Mouse (Mus musculus) midbrain, postnatal 0 days (tissue): ENCODE measurements at regions not wholly inside any gene's neighbourhood (a gene's known extent, or its start where the extent isn't known, plus 50 kb on each side); places are given as distances from the start of the nearest gene placed in this dataset.

Source experiments
- ATAC-seq: fragments of 200-750 bp; cut with Nextera tagmentation; 2 replicates; pipeline ENCODE4 v1.8.0; 2017; ENCODE audit warnings: moderate number of reproducible peaks, mild to moderate bottlenecking, moderate TSS enrichment, moderate library complexity; ENCODE audit not compliant: low FRiP score
- DNase-seq: peaks from one replicate; pipeline ENCODE4 v3.0.0-alpha.2; 2015; ENCODE audit warnings: low spot score
- H3K27ac ChIP-seq: fragments of 300-500 bp; sonication (generic); 2 replicates; pipeline ENCODE4 v1.5.1; 2014; ENCODE audit warnings: low read depth, mild to moderate bottlenecking, low read length, mixed read lengths
- H3K27me3 ChIP-seq: fragments of 300-500 bp; sonication (generic); 2 replicates; pipeline ENCODE4 v1.6.1; 2014; ENCODE audit warnings: low read length, control low read depth, mixed read lengths; ENCODE audit not compliant: insufficient read depth
- H3K36me3 ChIP-seq: fragments of 300-500 bp; sonication (generic); 2 replicates; pipeline ENCODE4 v1.6.1; 2014; ENCODE audit warnings: low read length, control low read depth, mixed read lengths; ENCODE audit not compliant: insufficient read depth
- H3K4me1 ChIP-seq: fragments of 300-500 bp; sonication (generic); 2 replicates; pipeline ENCODE4 v1.6.1; 2014; ENCODE audit warnings: mild to moderate bottlenecking, control low read depth, antibody characterized with exemption, low read length, mixed read lengths; ENCODE audit not compliant: insufficient read depth
- H3K4me2 ChIP-seq: fragments of 300-500 bp; sonication (generic); 2 replicates; pipeline ENCODE4 v1.6.1; 2014; ENCODE audit warnings: low read depth, mild to moderate bottlenecking, low read length, mixed read lengths; ENCODE audit not compliant: poor library complexity, severe bottlenecking
- H3K4me3 ChIP-seq: fragments of 300-500 bp; sonication (generic); 2 replicates; pipeline ENCODE4 v1.5.1; 2014; ENCODE audit warnings: low read depth, mild to moderate bottlenecking, low read length, moderate library complexity
- H3K9ac ChIP-seq: fragments of 300-500 bp; sonication (generic); replicated peaks from 2 replicates; pipeline ENCODE4 v1.6.1; 2014; ENCODE audit warnings: mild to moderate bottlenecking, low read length, moderate library complexity, mixed read lengths; ENCODE audit not compliant: poor library complexity, severe bottlenecking
- H3K9me3 ChIP-seq: fragments of 300-500 bp; sonication (generic); 2 replicates; pipeline ENCODE4 v1.6.1; 2016; ENCODE audit warnings: low read length, control low read depth
- CTCF ChIP-seq: IDR thresholded peaks from 2 replicates; pipeline ENCODE4 v1.5.1; 2016; ENCODE audit warnings: antibody characterized with exemption, mild to moderate bottlenecking
- WGBS: fragments of 180-500 bp; shearing (Covaris S2); extraction: QIAGEN DNeasy Blood & Tissue Kit; methylation state at CpG from one replicate; pipeline ENCODE4 v1.1.7; 2014; 5-methylcytosine and 5-hydroxymethylcytosine counted together

DNA sequence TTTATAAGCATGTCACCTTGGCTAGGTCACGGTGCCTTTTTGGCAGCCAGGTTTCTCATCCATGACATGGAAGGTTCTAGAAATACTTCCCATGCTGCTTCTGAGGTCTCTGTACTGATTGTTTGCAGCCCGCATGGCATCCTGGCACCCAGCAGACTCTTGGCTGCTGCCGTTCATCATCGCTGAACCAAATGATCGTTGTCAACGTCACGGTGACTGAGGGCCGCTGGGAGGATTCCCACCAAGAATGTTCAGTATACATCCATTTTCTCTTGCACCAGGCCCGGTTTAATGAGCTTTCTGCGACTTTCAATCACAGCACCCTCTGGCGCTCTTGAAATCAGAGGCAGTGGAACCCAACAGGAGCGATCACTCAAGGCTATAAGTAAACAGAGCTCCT is 448.1 kb downstream of the Cdh26 start:
- Histone ChIP-seq H3K9ac (no peak overlapping the region), H3K4me3 (no peak overlapping the region), H3K27me3 (no peaks in the 10 kb centered on the region), H3K36me3 (no peaks in the 10 kb centered on the region), H3K27ac (no peak overlapping the region), H3K4me1 (no peaks in the 10 kb centered on the region), H3K9me3 (no peaks in the 10 kb centered on the region), H3K4me2 (no peak overlapping the region)
- TF ChIP-seq CTCF: no peak
- ATAC-seq: no peak
- peak; percentile 38 for DNase-seq
- WGBS: 78% methylated on average over 12 of the region's 12 CpGs

DNA sequence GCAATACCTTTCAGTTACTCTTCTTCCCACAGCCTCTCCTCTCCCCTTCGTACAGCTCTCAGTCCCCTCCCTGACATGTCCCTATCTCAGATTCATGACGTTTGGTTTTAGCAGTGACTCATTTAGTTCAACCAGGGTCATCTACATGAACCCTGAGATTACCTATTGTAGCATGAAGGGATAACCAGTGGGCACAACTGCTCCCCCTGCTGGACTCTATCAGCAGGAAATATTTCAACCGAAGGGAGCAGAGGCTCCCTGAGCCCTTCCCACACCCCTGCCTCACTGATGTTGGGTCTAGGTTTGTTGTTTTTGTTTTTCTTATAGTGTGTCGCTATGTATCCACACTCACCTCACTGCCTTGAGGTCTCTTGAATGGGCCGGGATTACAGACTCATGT is 455.4 kb downstream of the Cdh26 start:
- H3K4me1 ChIP-seq: no peaks in the 10 kb centered on the region
- H3K4me2 ChIP-seq: no peak overlapping the region
- H3K9ac ChIP-seq: no peak overlapping the region
- H3K27ac ChIP-seq: no peak overlapping the region
- 53% methylated on average over 5 of the region's 5 CpGs for WGBS
- ATAC-seq (no peak), DNase-seq (no peak)
- no peaks in the 10 kb centered on the region for H3K9me3 ChIP-seq
- H3K4me3 ChIP-seq: no peak overlapping the region
- no peaks in the 10 kb centered on the region for H3K36me3 ChIP-seq
- H3K27me3 ChIP-seq: no peaks in the 10 kb centered on the region
- peak; percentile 63 for TF ChIP-seq CTCF

- H3K9ac ChIP-seq: no peak overlapping the region
- no peak overlapping the region for H3K4me3 ChIP-seq
- WGBS: 67% methylated on average over 6 of the region's 6 CpGs
- H3K36me3 ChIP-seq: no peaks in the 10 kb centered on the region
- DNase-seq: peak; percentile 57
- no peak for TF ChIP-seq CTCF
- peak; percentile 47 for ATAC-seq
- H3K9me3 ChIP-seq: no peaks in the 10 kb centered on the region
- H3K4me2 ChIP-seq: no peak overlapping the region
- no peak overlapping the region for H3K27ac ChIP-seq
- H3K27me3 ChIP-seq: no peaks in the 10 kb centered on the region
- H3K4me1 ChIP-seq: no peaks in the 10 kb centered on the region
Observed at GRCm38 (mm10) chr2:178888704-178889103, 458.4 kb downstream of the Cdh26 start.

GRCm38 (mm10) chr2:178902397-178902796 is 472.1 kb downstream of the Cdh26 start:
- H3K27ac ChIP-seq: no peak overlapping the region
- no peak overlapping the region for H3K9ac ChIP-seq
- ATAC-seq: no peak
- no peaks in the 10 kb centered on the region for H3K4me1 ChIP-seq
- H3K27me3 ChIP-seq: no peaks in the 10 kb centered on the region
- no peak overlapping the region for H3K4me2 ChIP-seq
- H3K9me3 ChIP-seq: no peaks in the 10 kb centered on the region
- 87% methylated on average over 5 of the region's 5 CpGs for WGBS
- H3K4me3 ChIP-seq: no peak overlapping the region
- no peak for TF ChIP-seq CTCF
- H3K36me3 ChIP-seq: no peaks in the 10 kb centered on the region
- no peak for DNase-seq

DNA sequence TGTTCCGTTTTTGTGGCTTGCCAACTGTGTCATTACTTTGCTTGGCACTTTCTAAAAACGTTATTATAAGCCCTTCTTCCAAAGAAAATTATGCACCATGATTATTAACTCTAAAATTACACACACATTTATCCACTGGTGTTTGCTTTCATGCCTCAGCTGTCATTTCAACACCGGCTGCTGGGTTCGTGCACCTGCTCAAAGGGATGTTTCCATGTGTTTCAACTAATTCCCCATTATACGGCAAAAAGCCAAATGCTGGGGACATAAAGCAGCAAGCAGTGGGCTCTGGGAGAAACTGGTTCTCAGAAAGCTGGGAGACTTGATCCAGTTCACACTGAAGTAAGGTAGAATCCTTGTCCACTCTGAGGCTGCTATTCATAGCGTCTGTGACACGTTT is 479.0 kb downstream of the Cdh26 start:
- WGBS: 70% methylated on average over 7 of the region's 7 CpGs
- Histone ChIP-seq H3K4me2 (no peak overlapping the region), H3K9ac (no peak overlapping the region), H3K9me3 (no peaks in the 10 kb centered on the region), H3K4me1 (no peaks in the 10 kb centered on the region), H3K36me3 (no peaks in the 10 kb centered on the region), H3K27ac (no peak overlapping the region), H3K4me3 (no peak overlapping the region), H3K27me3 (no peaks in the 10 kb centered on the region)
- no peak for ATAC-seq
- DNase-seq: no peak
- TF ChIP-seq CTCF: no peak

DNA sequence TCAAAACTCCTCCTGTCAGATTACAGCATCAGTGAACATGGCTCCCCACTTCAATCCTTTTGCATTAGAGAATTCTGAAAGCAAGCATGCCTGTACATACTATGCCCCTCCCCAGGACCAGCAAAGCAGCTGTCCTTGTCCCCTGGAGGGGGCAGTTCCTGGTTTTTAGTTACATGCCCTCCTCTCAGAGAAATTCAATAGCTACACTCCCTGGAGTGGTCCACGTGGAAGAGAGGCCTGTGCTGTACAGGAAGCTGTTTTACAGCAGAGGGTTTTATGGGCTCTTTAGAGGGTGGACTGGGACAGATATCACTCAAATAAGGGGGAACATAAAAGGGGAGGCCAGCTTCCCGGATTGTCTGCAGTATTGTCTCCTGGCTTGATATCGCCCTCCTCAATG is 481.3 kb downstream of the Cdh26 start:
- TF ChIP-seq CTCF: no peak
- no peak overlapping the region for H3K4me3 ChIP-seq
- no peaks in the 10 kb centered on the region for H3K4me1 ChIP-seq
- no peak for ATAC-seq
- DNase-seq: no peak
- WGBS: 77% methylated on average over 3 of the region's 3 CpGs
- no peaks in the 10 kb centered on the region for H3K36me3 ChIP-seq
- H3K9ac ChIP-seq: no peak overlapping the region
- no peaks in the 10 kb centered on the region for H3K9me3 ChIP-seq
- no peak overlapping the region for H3K4me2 ChIP-seq
- H3K27ac ChIP-seq: no peak overlapping the region
- H3K27me3 ChIP-seq: no peaks in the 10 kb centered on the region
